Mouse (Mus musculus) MEL (cell line): ENCODE results near the gene Ephx1.

ENCODE experiments used
- CTCF ChIP-seq, 3 experiments: IDR thresholded peaks in 2 of 3; conservative IDR thresholded peaks in 1 of 3; 2 replicates each; pipeline ENCODE4 v1.5.1; 2011 to 2012; ENCODE audit warnings: low read length in 3 of 3, low read depth in 2 of 3, mild to moderate bottlenecking in 2 of 3, improper control_type of control experiment in 1 of 3, inconsistent platforms in 1 of 3, mixed read lengths in 1 of 3, moderate library complexity in 1 of 3; ENCODE audit not compliant: control insufficient read depth in 1 of 3, insufficient read depth in 1 of 3, poor library complexity in 1 of 3, severe bottlenecking in 1 of 3
- E2F4 ChIP-seq: IDR thresholded peaks from 2 replicates; pipeline ENCODE4 v1.6.1; 2011; ENCODE audit warnings: low read depth, low read length, improper control_type of control experiment, borderline replicate concordance
- MAX ChIP-seq: IDR thresholded peaks from 2 replicates; pipeline ENCODE4 v1.6.1; 2011; ENCODE audit warnings: low read length, improper control_type of control experiment
- POLR2A ChIP-seq, 2 experiments: IDR thresholded peaks; 2 replicates each; pipeline ENCODE4 v1.6.1; 2011 to 2012; ENCODE audit warnings: low read length in 2 of 2, mild to moderate bottlenecking in 2 of 2, control low read depth in 1 of 2, improper control_type of control experiment in 1 of 2, low read depth in 1 of 2, moderate library complexity in 1 of 2; ENCODE audit not compliant: control insufficient read depth in 1 of 2, insufficient read depth in 1 of 2, poor library complexity in 1 of 2
- SMC3 ChIP-seq: IDR thresholded peaks from 2 replicates; pipeline ENCODE4 v1.6.1; 2011; ENCODE audit warnings: low read depth, low read length, improper control_type of control experiment

DNA sequence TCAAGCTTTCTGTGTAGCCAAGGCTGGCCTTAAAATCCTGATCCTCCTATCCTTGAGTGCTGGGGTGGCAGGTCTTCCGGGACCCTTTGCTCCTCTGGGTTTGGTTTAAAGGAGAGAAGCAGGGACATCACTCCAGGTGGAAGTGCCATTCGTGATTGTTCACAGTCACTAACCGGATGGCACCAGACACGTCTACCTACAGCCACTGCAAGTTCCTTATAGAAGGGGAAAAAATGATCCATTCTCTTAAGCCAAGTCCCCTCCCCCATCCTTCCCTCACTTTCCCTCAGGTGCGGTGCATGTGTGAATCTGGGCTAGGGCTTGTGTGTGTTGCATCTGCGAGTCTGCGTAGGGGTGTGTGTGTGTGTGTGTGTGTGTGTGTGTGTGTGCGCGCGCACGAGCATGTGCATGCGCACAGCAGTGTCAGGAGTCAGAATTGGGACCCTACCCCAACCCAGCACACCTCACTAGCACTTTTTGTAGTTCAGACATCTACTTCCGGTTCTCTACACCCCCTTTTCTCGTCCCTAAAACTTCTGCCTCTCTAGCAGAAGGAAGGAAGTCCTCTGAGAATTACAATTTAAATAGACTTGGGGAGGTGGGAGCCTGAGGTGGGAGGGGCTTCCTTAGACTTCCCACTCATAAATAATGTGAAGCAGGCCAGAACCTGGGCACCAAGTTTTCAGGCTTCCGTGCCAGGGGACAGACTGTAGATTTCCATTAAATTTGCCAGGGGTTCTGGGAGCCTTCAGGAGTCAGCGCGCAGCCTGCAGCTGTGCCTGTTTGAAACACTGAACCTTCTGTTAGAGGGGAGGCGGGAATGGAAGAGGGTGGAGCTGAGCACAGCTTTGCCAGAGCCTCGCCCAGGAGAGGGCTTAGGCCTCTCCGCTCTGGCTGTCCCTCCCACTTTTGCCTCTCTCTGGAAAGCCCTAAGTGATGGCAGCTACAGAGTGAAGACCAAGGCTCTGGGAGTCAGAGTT lies 75.4 kb downstream of the Ephx1 start:
- no peak for TF ChIP-seq CTCF (IDR thresholded peaks at IDR 0.05 in 2 of 3, conservative IDR thresholded peaks at IDR 0.05 in 1 of 3; ENCODE audit: control insufficient read depth in 1 of 3, insufficient read depth in 1 of 3, low read depth in 2 of 3, low read length in 3 of 3, poor library complexity in 1 of 3, severe bottlenecking in 1 of 3)
- TF ChIP-seq E2F4 = no peak
- no peak for TF ChIP-seq MAX
- no peak for TF ChIP-seq SMC3
- no peak for TF ChIP-seq POLR2A (IDR thresholded peaks at IDR 0.05; ENCODE audit: control insufficient read depth in 1 of 2, insufficient read depth in 1 of 2, low read depth in 1 of 2, low read length in 2 of 2, poor library complexity in 1 of 2)
